Mouse (Mus musculus) small intestine, adult 2 months (tissue): Measurements from ENCODE around the gene Ell3.

Experiments used
- CTCF ChIP-seq: fragments of 200-500 bp; IDR thresholded peaks from 2 replicates; pipeline ENCODE4 v1.5.1; 2012; ENCODE audit warnings: low read depth, mild to moderate bottlenecking, control low read depth, inconsistent platforms, low read length, moderate library complexity, mixed read lengths; ENCODE audit not compliant: insufficient replicate concordance, insufficient read length; ENCODE audit errors: extremely low read depth
- POLR2A ChIP-seq: fragments of 200-500 bp; IDR thresholded peaks from 2 replicates; pipeline ENCODE4 v1.6.1; 2012; ENCODE audit warnings: low read depth, mild to moderate bottlenecking, control low read depth, inconsistent platforms, low read length, moderate library complexity

DNA sequence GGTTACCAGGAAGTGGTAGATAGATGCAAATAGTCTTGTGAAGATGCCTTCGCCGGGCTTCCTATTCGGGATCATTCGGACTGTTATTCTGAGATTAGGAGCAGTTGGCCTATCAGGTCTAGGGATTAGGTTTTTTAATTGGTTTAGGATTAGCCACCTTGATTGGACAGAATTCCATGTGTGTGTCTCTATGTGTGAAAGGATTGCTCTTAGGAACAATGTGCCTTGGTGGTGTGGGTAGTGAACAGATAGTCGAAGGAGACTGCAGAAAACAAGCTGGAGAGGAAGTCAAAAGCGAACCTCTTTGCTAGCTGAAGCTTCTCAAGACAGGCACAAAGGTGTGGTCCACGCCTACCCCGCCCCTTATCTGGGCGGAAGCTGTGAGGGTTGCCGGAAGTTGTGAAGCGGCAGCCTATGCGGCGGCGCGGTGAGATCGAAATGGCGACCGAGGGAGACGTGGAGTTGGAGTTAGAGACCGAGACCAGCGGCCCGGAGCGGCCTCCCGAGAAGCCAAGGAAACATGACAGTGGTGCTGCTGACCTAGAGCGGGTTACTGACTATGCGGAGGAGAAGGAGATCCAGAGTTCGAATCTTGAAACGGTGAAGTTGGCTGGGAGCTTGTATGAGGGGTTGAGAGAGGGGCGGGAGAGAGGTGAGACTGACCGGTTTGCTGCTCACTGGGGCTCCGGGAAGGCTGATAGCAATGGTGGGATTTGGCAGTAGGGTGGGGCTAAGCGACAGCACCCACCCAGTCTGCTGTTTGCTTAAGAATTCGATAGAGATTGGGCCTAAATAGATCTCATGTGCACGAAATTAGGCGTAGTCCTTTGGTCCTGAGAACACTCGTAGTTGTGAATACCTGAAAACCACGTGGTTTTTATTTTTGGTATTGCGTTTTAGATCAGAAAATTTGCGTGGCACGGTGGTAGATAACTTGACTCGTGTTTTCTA lies 12.9 kb upstream of the Ell3 start, which contains the start of gene Serinc4:
- TF ChIP-seq CTCF (no peak), POLR2A (peak; percentile 76; the same call in 1 of the 2 replicates)
